Mouse (Mus musculus) myocyte (in vitro differentiated cells): Measurements from ENCODE around the gene Myo16. TPM values are rescaled to one million over a fixed set of nuclear protein-coding genes. Genes with fewer than 3 reads are reported as not detected.

Experiments used
- H3K27me3 ChIP-seq: one replicate; pipeline ENCODE4 v1.6.1; 2011; ENCODE audit not compliant: control insufficient read depth, insufficient read depth, insufficient read length
- H3K36me3 ChIP-seq: one replicate; pipeline ENCODE4 v1.6.1; 2011; ENCODE audit not compliant: control insufficient read depth, insufficient read depth
- H3K4me2 ChIP-seq: one replicate; pipeline ENCODE4 v1.6.1; 2011; ENCODE audit warnings: low read depth, control low read depth
- H3K4me3 ChIP-seq: one replicate; pipeline ENCODE4 v1.5.1; 2011; ENCODE audit warnings: mild to moderate bottlenecking, control low read depth, moderate library complexity
- H3K79me2 ChIP-seq: one replicate; pipeline ENCODE4 v1.6.1; 2011; ENCODE audit not compliant: control insufficient read depth, insufficient read depth
- H3ac ChIP-seq: one replicate; pipeline ENCODE4 v1.6.1; 2011; ENCODE audit not compliant: control insufficient read depth, insufficient read length
- CEBPB ChIP-seq: IDR thresholded peaks from 2 replicates; pipeline ENCODE4 v1.6.1; 2011; ENCODE audit warnings: mild to moderate bottlenecking, moderate library complexity; ENCODE audit not compliant: poor library complexity, insufficient read depth, severe bottlenecking
- E2F4 ChIP-seq: IDR thresholded peaks from one replicate; pipeline ENCODE4 v1.6.1; 2011; ENCODE audit warnings: mild to moderate bottlenecking, control low read depth, moderate library complexity; ENCODE audit not compliant: insufficient read depth
- MAX ChIP-seq: IDR thresholded peaks from one replicate; pipeline ENCODE4 v1.6.1; 2011; ENCODE audit warnings: low read depth, mild to moderate bottlenecking, control low read depth
- MYOD1 ChIP-seq, 3 experiments: IDR thresholded peaks; one replicate each; pipeline ENCODE4 v1.6.1; 2011; ENCODE audit warnings: control low read depth in 2 of 3, low read depth in 2 of 3, mild to moderate bottlenecking in 2 of 3, moderate library complexity in 1 of 3; ENCODE audit not compliant: insufficient read length in 2 of 3, control insufficient read depth in 1 of 3
- MYOG ChIP-seq, 3 experiments: IDR thresholded peaks; one replicate each; pipeline ENCODE4 v1.6.1; 2011; ENCODE audit warnings: control low read depth in 2 of 3, low read depth in 2 of 3, mild to moderate bottlenecking in 2 of 3; ENCODE audit not compliant: insufficient read length in 2 of 3, control insufficient read depth in 1 of 3, insufficient read depth in 1 of 3
- POLR2A ChIP-seq: IDR thresholded peaks from one replicate; pipeline ENCODE4 v1.6.1; 2011; ENCODE audit warnings: low read depth, mild to moderate bottlenecking, control low read depth, moderate library complexity; ENCODE audit not compliant: insufficient read length
- POLR2AphosphoS2 ChIP-seq: IDR thresholded peaks from one replicate; pipeline ENCODE4 v1.6.1; 2011; ENCODE audit warnings: low read depth, control low read depth; ENCODE audit not compliant: insufficient read length
- REST ChIP-seq: IDR thresholded peaks from one replicate; pipeline ENCODE4 v1.6.1; 2011; ENCODE audit warnings: mild to moderate bottlenecking, control low read depth, moderate library complexity; ENCODE audit not compliant: insufficient read depth, insufficient read length
- SRF ChIP-seq: IDR thresholded peaks from one replicate; pipeline ENCODE4 v1.6.1; 2011; ENCODE audit warnings: low read depth; ENCODE audit not compliant: control insufficient read depth, insufficient read length
- TCF12 ChIP-seq: IDR thresholded peaks from one replicate; pipeline ENCODE4 v1.6.1; 2011; ENCODE audit warnings: mild to moderate bottlenecking, control low read depth; ENCODE audit not compliant: poor library complexity, insufficient read depth, severe bottlenecking
- TCF3 ChIP-seq: IDR thresholded peaks from one replicate; pipeline ENCODE4 v1.6.1; 2011; ENCODE audit warnings: low read depth, control low read depth; ENCODE audit not compliant: insufficient read length
- USF1 ChIP-seq: IDR thresholded peaks from one replicate; pipeline ENCODE4 v1.6.1; 2011; ENCODE audit warnings: low read depth, mild to moderate bottlenecking, control low read depth, moderate library complexity
- polyA plus RNA-seq: library from polyadenylated mRNA; unstranded; fragments of >200 nt; fragmentation: generic; extraction: Trizol; gene quantifications from one replicate; pipeline ENCODE4 v1.2.1, GENCODE M21; 2012; ENCODE audit warnings: missing spikeins

Gene Myo16
- polyA plus RNA-seq, 1 experiment: 0.01 TPM

DNA sequence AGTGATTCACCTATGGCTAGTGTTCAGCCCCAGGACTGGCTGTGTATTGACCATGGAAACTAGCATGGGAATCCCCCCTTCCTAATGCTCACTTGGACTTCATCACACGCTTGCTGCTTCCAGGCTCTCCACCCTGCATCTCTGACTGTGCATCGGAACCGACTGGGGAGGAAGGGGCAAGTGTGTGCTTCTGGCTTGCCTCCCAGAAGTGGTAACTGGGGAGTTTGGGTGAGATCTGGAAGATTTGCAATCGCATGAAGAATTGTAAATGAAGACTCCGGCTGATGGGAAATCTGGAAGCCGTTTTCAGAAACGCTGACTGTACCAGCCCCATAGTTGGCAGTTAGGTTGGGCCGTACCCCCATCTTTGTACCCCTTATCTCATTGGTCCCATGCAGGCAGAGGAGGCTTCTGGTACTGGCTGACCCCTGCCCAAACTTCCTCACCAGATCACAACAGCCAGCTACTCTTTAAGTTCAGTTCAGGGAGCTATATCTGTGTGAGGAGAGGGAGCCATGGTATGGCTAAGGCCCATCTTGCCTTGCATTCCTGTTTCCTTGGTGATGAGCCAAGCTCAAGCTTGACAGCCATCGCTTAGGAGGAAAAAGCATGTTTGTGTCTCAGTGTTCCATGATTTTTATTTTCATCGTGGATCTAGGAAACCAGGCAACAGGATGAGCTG is 336.2 kb downstream of the Myo16 start:
- Histone ChIP-seq H3K4me3 (no peak overlapping the region), H3ac (no peak overlapping the region), H3K79me2 (no peaks in the 10 kb centered on the region), H3K4me2 (no peak overlapping the region), H3K36me3 (no peaks in the 10 kb centered on the region), H3K27me3 (no peaks in the 10 kb centered on the region)
- TF ChIP-seq MAX (no peak), POLR2AphosphoS2 (no peak), E2F4 (no peak), SRF (no peak), USF1 (no peak), MYOD1 (IDR thresholded peaks at IDR 0.05; ENCODE audit: control insufficient read depth in 1 of 3, insufficient read length in 2 of 3, low read depth in 2 of 3) (no peak), MYOG (IDR thresholded peaks at IDR 0.05; ENCODE audit: control insufficient read depth in 1 of 3, insufficient read depth in 1 of 3, insufficient read length in 2 of 3, low read depth in 2 of 3) (no peak), TCF3 (no peak), REST (no peak), TCF12 (no peak), CEBPB (no peak), POLR2A (no peak)

DNA sequence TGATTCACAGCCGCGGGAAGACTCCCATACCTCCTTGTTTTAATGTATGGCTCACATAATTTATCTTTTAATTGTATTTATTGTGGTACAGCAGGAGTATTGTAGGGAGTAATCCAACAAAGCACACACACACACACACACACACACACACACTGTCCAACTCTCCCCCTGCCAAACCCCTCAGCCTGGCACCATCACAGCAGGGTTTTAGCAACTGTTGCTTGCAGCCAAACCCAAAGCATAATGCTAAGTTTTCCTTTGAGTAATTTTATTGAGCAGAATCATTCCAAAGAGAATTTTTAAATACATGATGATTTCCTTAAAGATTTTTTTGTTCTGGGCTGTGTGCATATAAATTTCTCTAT is 336.7 kb downstream of the Myo16 start:
- no peak overlapping the region for H3ac ChIP-seq
- no peak overlapping the region for H3K4me2 ChIP-seq
- no peak overlapping the region for H3K4me3 ChIP-seq
- no peaks in the 10 kb centered on the region for H3K79me2 ChIP-seq
- TF ChIP-seq SRF: no peak
- no peak for TF ChIP-seq MYOD1 (IDR thresholded peaks at IDR 0.05; ENCODE audit: control insufficient read depth in 1 of 3, insufficient read length in 2 of 3, low read depth in 2 of 3)
- TF ChIP-seq MYOG (IDR thresholded peaks at IDR 0.05; ENCODE audit: control insufficient read depth in 1 of 3, insufficient read depth in 1 of 3, insufficient read length in 2 of 3, low read depth in 2 of 3): no peak
- no peak for TF ChIP-seq E2F4
- TF ChIP-seq MAX: no peak
- TF ChIP-seq USF1: no peak
- no peak for TF ChIP-seq TCF12
- H3K36me3 ChIP-seq: no peaks in the 10 kb centered on the region
- H3K27me3 ChIP-seq: no peaks in the 10 kb centered on the region

DNA sequence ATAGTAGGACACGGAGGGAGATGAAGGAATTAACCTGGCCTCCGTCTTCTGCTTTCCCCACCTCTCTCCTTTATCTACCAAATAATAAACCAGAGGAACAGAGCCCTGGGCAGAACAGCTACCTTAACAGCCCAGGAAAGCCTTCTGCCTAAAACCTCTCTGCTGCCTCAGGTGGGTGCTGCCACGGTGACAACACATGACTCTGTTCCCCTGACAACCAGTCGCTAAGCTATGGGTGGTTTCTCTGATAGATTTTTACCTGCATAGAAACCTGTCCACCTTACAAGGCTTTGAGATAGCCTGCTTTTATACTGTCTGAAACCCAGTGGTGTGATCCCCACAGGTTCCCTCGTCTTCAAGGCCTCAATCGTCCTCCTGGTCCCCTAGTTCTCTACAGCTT is 337.2 kb downstream of the Myo16 start:
- H3K79me2 ChIP-seq: no peaks in the 10 kb centered on the region
- TF ChIP-seq TCF3 (no peak), TCF12 (no peak), POLR2A (no peak), MYOG (IDR thresholded peaks at IDR 0.05; ENCODE audit: control insufficient read depth in 1 of 3, insufficient read depth in 1 of 3, insufficient read length in 2 of 3, low read depth in 2 of 3) (no peak), MYOD1 (IDR thresholded peaks at IDR 0.05; ENCODE audit: control insufficient read depth in 1 of 3, insufficient read length in 2 of 3, low read depth in 2 of 3) (no peak), USF1 (no peak), POLR2AphosphoS2 (no peak), CEBPB (no peak), SRF (no peak), E2F4 (no peak), MAX (no peak), REST (no peak)
- no peak overlapping the region for H3K4me2 ChIP-seq
- H3ac ChIP-seq: no peak overlapping the region
- no peak overlapping the region for H3K4me3 ChIP-seq
- H3K27me3 ChIP-seq: no peaks in the 10 kb centered on the region
- H3K36me3 ChIP-seq: no peaks in the 10 kb centered on the region

DNA sequence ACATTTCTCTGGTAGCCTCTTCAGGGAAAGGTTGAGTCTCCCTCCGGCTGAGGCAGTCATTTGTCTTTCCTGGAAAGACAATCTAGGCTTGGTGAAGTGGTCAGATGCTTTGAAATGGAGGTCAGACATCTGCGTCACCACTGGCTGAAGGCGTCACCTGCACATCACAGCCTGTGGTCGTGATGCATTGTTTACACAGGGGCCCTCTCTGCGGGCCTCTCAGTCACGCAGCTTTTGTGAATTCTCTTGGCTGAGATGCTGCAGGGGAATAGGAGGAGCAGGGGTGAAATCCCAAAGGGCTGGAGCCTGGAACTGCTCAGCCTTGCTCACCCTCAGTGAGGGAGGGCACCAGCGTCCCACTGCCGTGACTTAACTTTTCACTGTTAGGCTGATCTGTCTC is 346.1 kb downstream of the Myo16 start:
- Histone ChIP-seq H3ac (no peak overlapping the region), H3K36me3 (no peaks in the 10 kb centered on the region), H3K4me3 (no peak overlapping the region), H3K4me2 (peak overlapping the region; percentile 24), H3K27me3 (no peaks in the 10 kb centered on the region), H3K79me2 (no peaks in the 10 kb centered on the region)
- TF ChIP-seq USF1: no peak
- no peak for TF ChIP-seq CEBPB
- no peak for TF ChIP-seq POLR2AphosphoS2
- TF ChIP-seq REST: no peak
- no peak for TF ChIP-seq MYOD1 (IDR thresholded peaks at IDR 0.05; ENCODE audit: control insufficient read depth in 1 of 3, insufficient read length in 2 of 3, low read depth in 2 of 3)
- no peak for TF ChIP-seq TCF3
- no peak for TF ChIP-seq E2F4
- no peak for TF ChIP-seq POLR2A
- no peak for TF ChIP-seq SRF
- TF ChIP-seq TCF12: no peak
- no peak for TF ChIP-seq MYOG (IDR thresholded peaks at IDR 0.05; ENCODE audit: control insufficient read depth in 1 of 3, insufficient read depth in 1 of 3, insufficient read length in 2 of 3, low read depth in 2 of 3)
- TF ChIP-seq MAX: no peak

DNA sequence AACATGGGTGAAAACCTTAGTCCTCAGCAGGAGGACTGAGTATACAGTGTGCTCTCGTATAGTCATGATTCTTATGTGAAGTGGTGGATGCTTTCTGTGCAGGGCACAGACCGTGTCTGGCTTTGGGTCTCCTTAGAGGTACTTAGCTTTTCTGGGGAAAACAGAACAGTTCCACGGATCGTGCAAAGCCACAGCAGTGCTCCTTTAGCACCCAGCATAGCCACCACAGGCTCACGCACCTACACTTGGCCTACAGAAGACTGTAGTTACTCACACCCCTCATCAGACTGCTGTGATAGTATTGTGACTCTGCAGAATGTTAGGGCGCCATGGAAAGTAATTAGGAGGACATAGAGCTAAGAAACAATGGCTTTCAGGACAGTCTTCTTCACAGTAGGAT is 346.8 kb downstream of the Myo16 start:
- no peak overlapping the region for H3ac ChIP-seq
- no peaks in the 10 kb centered on the region for H3K27me3 ChIP-seq
- no peak overlapping the region for H3K4me3 ChIP-seq
- H3K79me2 ChIP-seq: no peaks in the 10 kb centered on the region
- TF ChIP-seq TCF3: no peak
- no peak for TF ChIP-seq TCF12
- no peak for TF ChIP-seq MAX
- no peak for TF ChIP-seq REST
- TF ChIP-seq USF1: no peak
- TF ChIP-seq MYOD1 (IDR thresholded peaks at IDR 0.05; ENCODE audit: control insufficient read depth in 1 of 3, insufficient read length in 2 of 3, low read depth in 2 of 3): no peak
- TF ChIP-seq E2F4: no peak
- TF ChIP-seq CEBPB: no peak
- no peak for TF ChIP-seq POLR2AphosphoS2
- TF ChIP-seq SRF: no peak
- TF ChIP-seq MYOG (IDR thresholded peaks at IDR 0.05; ENCODE audit: control insufficient read depth in 1 of 3, insufficient read depth in 1 of 3, insufficient read length in 2 of 3, low read depth in 2 of 3): no peak
- TF ChIP-seq POLR2A: no peak
- no peaks in the 10 kb centered on the region for H3K36me3 ChIP-seq
- no peak overlapping the region for H3K4me2 ChIP-seq
